Mouse (Mus musculus): ENCODE data around the gene Spout1. TPM values are rescaled to one million over a fixed set of nuclear protein-coding genes. Genes with fewer than 3 reads are reported as not detected.
A peak's percentile ranks its signal among the peaks of the same experiment; 100 is the strongest.
"Not testable (repeated sequence)": the region's sequence is repeated elsewhere in the genome, so short reads cannot be mapped to it uniquely, and the experiment has no call there.

Spout1 gene
- polyA plus RNA-seq, 1 experiment: 18.8 TPM

DNA sequence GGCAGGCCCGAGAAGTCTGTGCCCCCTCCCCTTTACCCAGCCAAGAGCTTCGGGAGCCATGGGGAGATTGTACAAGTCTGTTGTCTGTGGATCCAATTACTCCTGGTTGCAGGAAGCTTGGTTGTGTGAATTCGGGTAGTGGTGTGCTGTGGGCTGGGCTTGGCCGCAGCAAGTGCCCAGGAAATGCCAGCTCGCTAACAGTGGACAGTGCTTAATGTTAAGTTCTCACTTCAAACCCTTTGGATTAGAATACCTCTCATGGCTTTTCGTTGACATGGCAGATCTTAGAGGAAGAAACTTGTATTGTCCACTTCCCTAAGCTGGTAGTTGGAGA is 43.9 kb downstream of the Spout1 start:
- 3% methylated on average over 6 of the region's 6 CpGs for WGBS
- Histone ChIP-seq H3K4me3 (replicated peaks; ENCODE audit: extremely low read depth, low read depth, low read length) (peak overlapping the region; percentile 86), H3K4me1 (ENCODE audit: control insufficient read depth, insufficient read depth, low read length) (0 out of 2 replicates have a peak, but pooled peaks cover 6% of the 10 kb centered on the region)
- no peak for DNase-seq
- TF ChIP-seq POLR2A (IDR thresholded peaks at IDR 0.05; ENCODE audit: borderline replicate concordance, extremely low read depth, low read depth, low read length): no peak
- TF ChIP-seq CTCF (IDR thresholded peaks at IDR 0.05; ENCODE audit: insufficient read depth, low read length): no peak

DNA sequence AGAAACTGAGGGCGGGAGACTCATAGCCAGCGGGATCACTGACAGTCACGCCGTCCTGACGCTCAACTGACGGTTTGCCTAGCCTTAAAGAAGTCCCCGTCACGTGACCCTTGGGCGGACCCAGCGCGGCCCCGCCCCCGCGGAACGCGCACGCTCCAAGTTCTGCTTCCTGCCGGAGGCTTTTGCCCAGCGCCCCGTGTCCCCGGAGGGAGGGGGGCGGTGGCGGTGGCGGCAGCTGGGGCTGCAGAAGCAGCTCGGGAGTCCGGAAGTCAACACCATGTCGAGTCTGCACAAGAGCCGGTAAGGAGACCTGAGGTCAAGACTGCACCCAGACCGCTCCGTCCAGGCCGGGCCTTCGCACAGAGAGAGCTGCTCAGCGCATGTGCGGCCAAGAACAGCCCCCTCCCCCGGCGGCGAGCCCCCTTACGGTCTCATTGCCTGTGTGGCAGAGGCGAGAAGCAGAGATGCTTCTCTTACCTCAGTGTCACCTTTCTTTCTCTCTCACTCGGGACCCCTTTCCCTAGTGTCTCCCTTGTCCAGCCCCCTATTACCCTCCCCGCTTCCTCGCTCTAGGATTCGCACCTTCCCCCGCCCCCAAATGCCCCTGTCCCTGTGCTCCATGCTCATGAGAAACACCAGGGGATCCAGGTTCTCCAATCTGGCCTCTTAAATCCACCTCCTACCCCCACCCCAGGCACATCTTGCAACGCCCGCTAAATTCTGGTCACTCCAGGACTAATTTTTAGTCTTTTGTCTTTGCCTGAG is 44.5 kb downstream of the Spout1 start, which contains the start of gene Tbc1d13:
Gene Tbc1d13, plus strand, starts transcription at position 134 of the 765 bp plus-strand sequence.
- peak within 1 kb of the TSS; percentile 86 for H3K4me3 ChIP-seq (replicated peaks; ENCODE audit: extremely low read depth, low read depth, low read length)
- peak; percentile 99 for DNase-seq
- H3K4me1 ChIP-seq (ENCODE audit: control insufficient read depth, insufficient read depth, low read length): 0 out of 2 replicates have a peak, but pooled peaks cover 6% of the 10 kb centered on the region
- WGBS: under 1% methylated on average over 46 of the region's 46 CpGs
- TF ChIP-seq CTCF (IDR thresholded peaks at IDR 0.05; ENCODE audit: insufficient read depth, low read length) (no peak), POLR2A (IDR thresholded peaks at IDR 0.05; ENCODE audit: borderline replicate concordance, extremely low read depth, low read depth, low read length) (peak; percentile 97; the same call in 1 of the 2 replicates)

DNA sequence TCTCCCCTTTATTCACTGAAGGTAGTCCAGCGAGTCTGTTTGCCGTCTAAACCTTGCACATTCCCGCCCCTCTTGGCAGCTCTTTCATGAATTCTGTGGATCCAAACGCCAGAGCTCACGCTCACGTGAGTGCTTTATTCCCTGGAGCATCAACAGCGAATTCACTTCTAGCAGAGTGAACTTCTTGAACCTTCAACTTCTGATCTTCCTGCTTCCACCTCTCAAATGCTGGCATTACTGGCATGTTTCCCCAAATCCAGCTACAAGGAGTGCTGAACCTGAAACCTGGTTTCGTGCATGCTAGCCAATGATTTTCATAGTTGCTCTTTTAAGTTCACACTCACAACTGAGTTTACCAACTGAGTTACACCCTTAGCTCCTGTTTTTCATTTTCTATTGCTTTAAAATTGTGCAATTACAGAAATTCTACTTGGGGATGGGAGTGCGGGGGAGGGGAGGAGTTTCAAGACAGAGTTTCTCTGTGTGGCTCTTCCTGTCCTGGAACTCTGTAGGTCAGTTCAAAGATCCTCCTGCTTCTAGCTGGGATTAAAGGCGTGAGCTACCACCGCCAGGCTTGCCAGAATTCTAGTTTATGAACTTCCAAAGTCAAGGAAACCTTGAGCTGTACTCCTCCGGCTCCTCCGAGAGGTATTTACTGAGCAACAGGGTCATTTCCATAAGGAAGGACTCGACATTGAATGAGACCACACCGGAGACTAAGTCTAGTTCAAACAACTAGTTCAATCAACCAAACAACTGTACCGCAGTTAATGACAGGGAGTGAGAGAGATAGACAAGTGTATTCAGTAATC is 45.3 kb downstream of the Spout1 start:
- 15% methylated on average over 16 of the region's 16 CpGs for WGBS
- no peak for TF ChIP-seq POLR2A (IDR thresholded peaks at IDR 0.05; ENCODE audit: borderline replicate concordance, extremely low read depth, low read depth, low read length)
- no peak for TF ChIP-seq CTCF (IDR thresholded peaks at IDR 0.05; ENCODE audit: insufficient read depth, low read length)
- Histone ChIP-seq H3K4me1 (ENCODE audit: control insufficient read depth, insufficient read depth, low read length) (0 out of 2 replicates have a peak, but pooled peaks cover 6% of the 10 kb centered on the region), H3K4me3 (replicated peaks; ENCODE audit: extremely low read depth, low read depth, low read length) (peak overlapping the region; percentile 38)
- peak; percentile 23 for DNase-seq

DNA sequence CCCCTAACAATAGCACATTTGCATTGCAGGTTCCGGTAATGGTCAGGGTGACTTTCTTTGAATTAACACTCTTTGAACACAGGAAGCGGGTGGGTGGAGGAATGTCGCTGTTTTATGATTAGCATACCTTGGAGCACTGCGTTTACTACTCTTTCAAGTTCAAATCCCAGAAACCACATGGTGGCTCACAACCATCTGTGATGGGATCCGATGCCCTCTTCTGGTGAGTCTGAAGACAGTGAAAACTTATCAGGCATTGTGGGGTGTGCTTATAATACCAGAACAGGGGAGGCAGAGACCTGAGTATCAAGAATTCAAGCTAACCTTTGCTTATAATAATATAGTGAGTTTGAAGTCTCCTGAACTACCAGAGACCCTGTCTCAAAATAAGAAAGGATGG is 47.0 kb downstream of the Spout1 start:
- DNase-seq; H3K4me1 ChIP-seq (ENCODE audit: control insufficient read depth, insufficient read depth, low read length); H3K4me3 ChIP-seq (replicated peaks; ENCODE audit: extremely low read depth, low read depth, low read length): not testable (repeated sequence)
- WGBS: 39% methylated on average over 5 of the region's 5 CpGs

DNA sequence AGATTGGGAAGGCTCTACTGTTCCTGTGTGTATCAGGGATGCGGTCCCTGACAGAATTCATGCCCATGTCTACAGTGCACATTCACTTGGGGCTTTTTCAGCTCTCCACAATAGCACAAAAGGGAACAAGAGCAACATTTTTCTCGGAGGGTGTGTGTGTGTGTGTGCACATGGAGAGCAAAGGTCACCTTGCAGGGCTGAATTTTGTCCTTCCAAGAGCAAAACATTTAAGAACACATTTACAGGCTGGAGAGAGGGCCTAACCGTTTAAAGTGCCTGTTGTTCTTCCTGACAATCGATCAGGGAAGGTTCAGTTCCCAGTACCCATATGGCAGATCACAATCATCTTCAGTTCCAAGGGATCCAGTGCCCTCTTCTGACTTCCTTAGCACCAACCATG is 48.1 kb downstream of the Spout1 start:
- Histone ChIP-seq H3K4me1 (ENCODE audit: control insufficient read depth, insufficient read depth, low read length) (0 out of 2 replicates have a peak, but pooled peaks cover 3% of the 10 kb centered on the region), H3K4me3 (replicated peaks; ENCODE audit: extremely low read depth, low read depth, low read length) (no peak overlapping the region)
- no peak for DNase-seq
- TF ChIP-seq POLR2A (IDR thresholded peaks at IDR 0.05; ENCODE audit: borderline replicate concordance, extremely low read depth, low read depth, low read length) (no peak), CTCF (IDR thresholded peaks at IDR 0.05; ENCODE audit: insufficient read depth, low read length) (no peak)
- 78% methylated on average over 4 of the region's 4 CpGs for WGBS

DNA sequence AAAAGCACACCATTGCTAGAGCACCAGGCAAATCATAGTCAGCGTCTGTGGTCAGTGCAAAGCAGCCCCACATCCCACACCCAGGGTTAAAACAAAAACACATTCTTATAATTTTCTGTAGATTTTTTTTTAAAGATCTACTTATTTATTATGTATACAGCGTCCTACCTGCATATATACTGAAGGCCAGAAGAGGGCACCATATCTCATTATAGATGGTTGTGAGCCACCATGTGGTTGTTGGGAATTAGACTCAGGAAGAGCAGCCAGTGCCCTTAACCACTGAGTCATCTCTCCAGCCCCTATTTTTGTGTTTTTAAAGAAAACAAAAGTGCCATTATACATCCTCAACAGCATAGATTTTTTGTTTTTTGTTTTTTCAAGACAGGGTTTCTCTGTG is 49.5 kb downstream of the Spout1 start:
- TF ChIP-seq CTCF (IDR thresholded peaks at IDR 0.05; ENCODE audit: insufficient read depth, low read length) (no peak), POLR2A (IDR thresholded peaks at IDR 0.05; ENCODE audit: borderline replicate concordance, extremely low read depth, low read depth, low read length) (no peak)
- Histone ChIP-seq H3K4me1 (ENCODE audit: control insufficient read depth, insufficient read depth, low read length) (0 out of 2 replicates have a peak, but pooled peaks cover 3% of the 10 kb centered on the region), H3K4me3 (replicated peaks; ENCODE audit: extremely low read depth, low read depth, low read length) (no peak overlapping the region)
- DNase-seq: no peak
- 31% methylated on average over 2 of the region's 2 CpGs for WGBS

DNA sequence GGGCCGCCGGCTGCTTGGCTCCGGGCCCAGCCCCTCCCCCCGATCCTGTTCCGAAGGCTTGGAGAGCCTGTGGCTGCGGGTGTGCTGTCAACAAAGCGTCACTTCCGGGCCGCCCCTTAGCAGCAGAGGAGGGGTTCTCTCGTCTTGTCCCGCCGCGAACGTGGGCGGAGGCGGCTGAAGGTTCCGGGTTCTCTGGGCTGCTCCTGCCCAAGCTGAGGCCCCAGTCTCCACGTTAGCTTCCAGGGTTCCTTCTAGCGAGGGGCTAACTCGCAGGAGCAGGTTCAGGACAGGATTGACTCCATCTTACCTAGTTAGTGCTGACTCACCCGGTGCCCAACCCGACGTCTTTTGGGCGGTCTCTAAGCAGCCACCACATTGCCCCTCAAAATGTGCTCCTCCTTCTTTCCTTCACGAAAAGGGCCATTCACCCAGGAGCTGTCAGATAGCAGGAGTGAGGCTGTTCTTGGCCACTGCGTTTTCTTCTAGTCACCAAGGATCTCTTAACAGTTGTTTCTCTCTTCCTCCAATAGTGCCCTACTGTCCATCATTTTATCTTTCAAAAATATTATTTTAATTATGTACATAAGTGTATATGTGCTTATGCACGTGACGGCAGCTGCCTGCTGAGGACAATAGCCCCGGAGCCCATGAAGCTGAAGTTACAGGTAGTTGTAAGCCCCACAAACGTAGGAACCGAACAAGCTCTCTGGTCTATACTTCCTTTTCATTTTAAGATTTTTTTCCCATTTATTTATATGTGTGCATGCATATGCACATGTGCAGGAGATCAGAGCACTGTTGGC is 53.6 kb downstream of the Spout1 start, which contains the start of gene Zer1:
Gene Zer1, minus strand, starts transcription at position 114 of the 803 bp plus-strand sequence.
- Histone ChIP-seq H3K4me3 (replicated peaks; ENCODE audit: extremely low read depth, low read depth, low read length) (peak within 1 kb of the TSS; percentile 92), H3K4me1 (ENCODE audit: control insufficient read depth, insufficient read depth, low read length) (peaks cover 2% of the 10 kb centered on the region; the same call in 1 of the 2 replicates)
- TF ChIP-seq POLR2A (IDR thresholded peaks at IDR 0.05; ENCODE audit: borderline replicate concordance, extremely low read depth, low read depth, low read length) (peak; percentile 97), CTCF (IDR thresholded peaks at IDR 0.05; ENCODE audit: insufficient read depth, low read length) (no peak)
- peak; percentile 97 for DNase-seq
- 8% methylated on average over 31 of the region's 31 CpGs for WGBS

DNA sequence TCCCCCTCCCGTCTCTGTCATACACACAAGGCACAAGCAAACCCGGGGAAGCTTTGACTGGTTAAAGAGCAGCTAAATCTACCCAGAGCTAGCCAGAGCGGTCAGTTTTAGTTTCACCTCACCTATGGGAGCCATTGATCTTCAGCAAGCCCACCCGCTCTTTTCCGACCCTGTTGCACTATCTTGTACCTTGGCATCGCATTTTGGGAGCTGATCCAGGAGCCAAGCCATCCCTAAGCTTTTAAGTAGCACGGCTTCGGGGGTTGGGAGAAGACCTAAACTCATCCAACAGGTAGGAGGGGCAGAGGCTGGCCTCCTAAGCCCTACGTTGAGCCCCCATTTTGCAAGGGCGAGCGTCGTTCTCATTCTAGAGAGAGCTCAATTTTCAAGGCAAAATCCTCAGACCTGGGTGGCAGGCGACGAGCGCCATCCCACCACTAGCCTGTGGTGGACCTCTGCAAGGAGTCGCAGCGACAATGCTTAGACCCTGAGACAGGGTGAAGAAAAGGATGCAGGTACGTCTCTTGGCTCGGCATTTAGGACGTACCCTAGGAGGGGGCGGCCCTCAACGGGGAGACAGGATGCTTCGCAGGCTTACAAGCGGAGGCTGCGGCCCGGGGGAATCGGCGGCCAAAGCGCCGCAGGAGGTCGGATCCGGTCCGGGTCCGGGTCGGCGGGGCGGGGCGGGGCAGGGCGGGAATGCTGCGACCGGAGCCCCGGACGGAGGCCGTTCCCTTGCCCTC is 54.4 kb downstream of the Spout1 start:
- TF ChIP-seq CTCF (IDR thresholded peaks at IDR 0.05; ENCODE audit: insufficient read depth, low read length) (no peak), POLR2A (IDR thresholded peaks at IDR 0.05; ENCODE audit: borderline replicate concordance, extremely low read depth, low read depth, low read length) (no peak)
- DNase-seq: peak; percentile 28
- H3K4me1 ChIP-seq (ENCODE audit: control insufficient read depth, insufficient read depth, low read length): peaks cover 2% of the 10 kb centered on the region; the same call in 1 of the 2 replicates
- peak overlapping the region; percentile 92 for H3K4me3 ChIP-seq (replicated peaks; ENCODE audit: extremely low read depth, low read depth, low read length)
- WGBS: 1% methylated on average over 44 of the region's 44 CpGs

Other genes starting within 250 kb of the Spout1 start
- gene Gle1, start 243.0 kb downstream of the Spout1 start, polyA plus RNA-seq (2012; rRNA removed): 20.4 and 27.1 TPM in 2 replicates
- 299 and 313 TPM in 2 replicates for gene Sptan1, start 212.9 kb downstream of the Spout1 start, polyA plus RNA-seq (2012; rRNA removed)
- gene Wdr34, start 129.6 kb downstream of the Spout1 start, polyA plus RNA-seq (2012; rRNA removed): 27.1 and 31.3 TPM in 2 replicates
- gene Set, start 121.1 kb downstream of the Spout1 start, polyA plus RNA-seq (2012; rRNA removed): 35.5 and 39.7 TPM in 2 replicates
- gene Pkn3, start 100.8 kb downstream of the Spout1 start, polyA plus RNA-seq (2012; rRNA removed): 29.0 and 31.3 TPM in 2 replicates
- 63.0 and 65.3 TPM in 2 replicates for gene Zdhhc12, start 84.8 kb downstream of the Spout1 start, polyA plus RNA-seq (2012; rRNA removed)
- gene Zer1, start 53.9 kb downstream of the Spout1 start, polyA plus RNA-seq (2012; rRNA removed): 52.0 and 56.6 TPM in 2 replicates
- 43.3 and 56.6 TPM in 2 replicates for gene Tbc1d13, start 44.7 kb downstream of the Spout1 start, polyA plus RNA-seq (2012; rRNA removed)
- gene Endog, start 7.0 kb downstream of the Spout1 start, polyA plus RNA-seq (2012; rRNA removed): 58.1 and 87.9 TPM in 2 replicates
- gene Kyat1, start 27.4 kb upstream of the Spout1 start, polyA plus RNA-seq (2012; rRNA removed): 23.5 and 51.9 TPM in 2 replicates
- 56.5 and 66.7 TPM in 2 replicates for gene Lrrc8a, start 59.3 kb upstream of the Spout1 start, polyA plus RNA-seq (2012; rRNA removed)
- gene Gm28035, start 62.1 kb upstream of the Spout1 start, polyA plus RNA-seq (2012; rRNA removed): 11.6 and 18.8 TPM in 2 replicates
- 16.0 and 23.9 TPM in 2 replicates for gene Phyhd1, start 87.7 kb upstream of the Spout1 start, polyA plus RNA-seq (2012; rRNA removed)
- gene Gm28038, start 102.6 kb upstream of the Spout1 start, polyA plus RNA-seq (2012; rRNA removed): not detected in 2 replicates
- 21.1 and 22.2 TPM in 2 replicates for gene Dolk, start 107.9 kb upstream of the Spout1 start, polyA plus RNA-seq (2012; rRNA removed)
- gene Nup188, start 107.9 kb upstream of the Spout1 start, polyA plus RNA-seq (2012; rRNA removed): 27.3 and 28.1 TPM in 2 replicates
- 132 and 136 TPM in 2 replicates for gene Sh3glb2, start 180.9 kb upstream of the Spout1 start, polyA plus RNA-seq (2012; rRNA removed)
- 28.2 and 36.1 TPM in 2 replicates for gene Miga2, start 185.8 kb upstream of the Spout1 start, polyA plus RNA-seq (2012; rRNA removed)
- 49.1 and 55.6 TPM in 2 replicates for gene Dolpp1, start 213.8 kb upstream of the Spout1 start, polyA plus RNA-seq (2012; rRNA removed)
- gene Crat, start 237.4 kb upstream of the Spout1 start, polyA plus RNA-seq (2012; rRNA removed): 89.2 and 103 TPM in 2 replicates
- 131 and 136 TPM in 2 replicates for gene Ptpa, start 237.6 kb upstream of the Spout1 start, polyA plus RNA-seq (2012; rRNA removed)

Measured in lung, adult 2 months (tissue).